Mouse (Mus musculus): ENCODE results near the gene Fbxo28.

Gene Fbxo28

DNA sequence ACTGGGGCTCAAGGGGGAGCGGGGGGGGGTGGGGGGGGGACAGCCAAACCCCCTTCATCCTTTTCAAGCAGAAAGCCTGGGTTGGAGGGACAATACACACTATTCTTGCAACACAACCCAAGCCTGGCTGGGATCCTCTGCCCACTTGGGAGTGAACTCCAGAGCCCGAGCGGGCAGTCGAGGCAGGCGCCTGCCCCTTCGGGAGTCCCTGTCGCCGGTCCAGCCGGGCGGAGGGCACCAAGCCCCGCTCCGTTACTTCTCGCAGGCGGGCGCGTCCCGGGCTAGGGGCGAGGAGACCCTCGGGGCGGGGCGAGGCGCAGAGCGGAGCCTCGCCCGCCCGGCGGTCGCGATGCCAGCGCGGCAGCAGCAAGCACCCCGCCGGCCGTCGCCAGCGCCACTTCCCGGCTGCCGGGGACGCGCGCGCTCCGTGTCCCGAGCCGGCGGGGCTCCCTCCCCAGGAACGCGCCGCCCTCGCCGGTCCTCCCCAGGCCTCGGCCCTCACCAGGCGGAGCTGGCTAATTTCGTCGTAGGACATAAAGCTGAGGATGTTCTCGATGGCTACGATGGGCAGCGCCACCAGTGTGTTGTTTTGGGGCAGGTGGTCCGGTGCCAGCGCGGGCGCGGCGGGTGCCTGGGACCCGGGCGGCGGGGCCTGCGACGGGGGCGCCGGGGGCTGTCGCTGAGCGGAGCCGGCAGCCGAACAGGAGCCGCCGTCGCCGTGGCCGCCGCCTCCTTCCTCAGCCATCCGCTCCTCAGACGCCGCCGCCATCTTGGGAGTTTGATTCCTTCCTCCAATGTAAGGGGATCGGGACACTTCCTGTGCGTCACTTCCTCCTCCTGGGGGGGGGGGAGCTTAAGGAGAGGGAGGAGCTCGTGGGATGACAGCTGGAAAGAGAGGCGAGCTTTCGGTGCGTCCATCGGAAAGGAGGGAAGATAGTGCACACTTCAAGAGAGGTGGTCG is at the start of gene Fbxo28:
Gene Fbxo28 (minus strand): TSS at position 809 of the 961 bp plus-strand sequence.
- peak; percentile 91 for DNase-seq

DNA sequence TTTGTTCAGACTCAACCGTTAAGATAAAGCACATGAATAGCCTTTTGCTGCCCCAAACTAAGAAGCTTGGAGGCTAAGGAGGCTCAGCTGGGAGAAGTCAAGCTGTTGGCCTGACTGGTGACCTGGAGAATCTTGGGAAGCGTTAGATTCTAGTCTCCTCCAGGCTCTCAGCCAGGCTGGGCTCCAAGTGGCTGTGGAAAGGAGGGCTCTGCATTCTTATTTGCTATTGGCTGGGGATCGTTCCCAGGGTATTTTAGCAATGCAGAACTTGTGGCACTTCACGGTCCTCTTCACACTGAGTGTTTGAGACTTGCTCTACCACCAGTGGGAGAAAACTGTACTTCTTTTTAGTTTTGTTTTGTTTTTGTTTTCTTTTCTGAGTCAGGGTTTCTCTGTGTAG is 47.3 kb upstream of the Fbxo28 start:
- DNase-seq = peak; percentile 61

DNA sequence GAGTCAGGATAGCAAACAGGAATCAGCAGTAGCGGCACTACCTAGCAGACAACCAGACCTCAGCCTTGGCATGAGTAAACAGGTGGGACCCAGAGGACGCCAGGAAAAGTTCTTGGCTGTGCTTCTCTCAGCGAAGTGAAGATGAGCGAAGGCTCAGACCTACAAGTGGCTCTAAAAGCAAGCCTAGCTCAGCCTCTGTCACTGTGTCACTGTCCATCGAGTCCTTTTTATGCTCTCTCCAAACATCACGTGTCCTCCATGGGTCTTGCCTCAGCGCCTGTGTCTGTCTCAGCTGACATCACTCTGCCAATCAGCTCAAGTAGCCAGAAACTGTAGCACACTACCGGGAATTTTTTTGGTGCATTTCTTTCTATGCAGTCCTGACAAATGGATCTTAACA is 45.0 kb upstream of the Fbxo28 start:
- no peak for DNase-seq

- DNase-seq = no peak
These were observed 41.7 kb upstream of the Fbxo28 start for GRCm38 (mm10) chr1:182383096-182383495.

GRCm38 (mm10) chr1:182381327-182381726 is 39.9 kb upstream of the Fbxo28 start:
- DNase-seq = no peak

- no peak for DNase-seq
These were observed 39.3 kb upstream of the Fbxo28 start for GRCm38 (mm10) chr1:182380683-182381082.

GRCm38 (mm10) chr1:182378876-182379275 is 37.4 kb upstream of the Fbxo28 start:
- no peak for DNase-seq

GRCm38 (mm10) chr1:182378205-182378835 is 36.9 kb upstream of the Fbxo28 start:
- no peak for DNase-seq

DNA sequence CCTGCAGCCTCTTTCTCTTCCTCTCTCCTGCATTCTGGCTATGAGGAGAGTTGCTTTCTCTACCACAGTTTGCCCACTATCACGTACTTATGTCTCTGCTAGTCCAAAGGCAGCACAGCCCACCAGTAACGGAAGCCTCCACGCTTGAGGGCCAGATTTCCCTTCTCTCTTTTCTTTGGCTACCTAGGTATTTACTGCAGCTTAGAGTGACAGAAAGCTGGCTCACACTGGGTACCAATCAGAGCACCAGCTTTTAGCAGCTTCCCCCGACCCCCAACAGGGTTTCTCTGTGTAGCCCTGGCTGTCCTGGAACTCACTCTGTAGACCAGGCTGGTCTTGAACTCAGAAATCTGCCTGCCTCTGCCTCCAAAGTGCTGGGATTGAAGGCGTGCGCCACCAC is 36.1 kb upstream of the Fbxo28 start:
- no peak for DNase-seq

- DNase-seq = no peak
These were observed 35.4 kb upstream of the Fbxo28 start for GRCm38 (mm10) chr1:182376826-182377225.

DNA sequence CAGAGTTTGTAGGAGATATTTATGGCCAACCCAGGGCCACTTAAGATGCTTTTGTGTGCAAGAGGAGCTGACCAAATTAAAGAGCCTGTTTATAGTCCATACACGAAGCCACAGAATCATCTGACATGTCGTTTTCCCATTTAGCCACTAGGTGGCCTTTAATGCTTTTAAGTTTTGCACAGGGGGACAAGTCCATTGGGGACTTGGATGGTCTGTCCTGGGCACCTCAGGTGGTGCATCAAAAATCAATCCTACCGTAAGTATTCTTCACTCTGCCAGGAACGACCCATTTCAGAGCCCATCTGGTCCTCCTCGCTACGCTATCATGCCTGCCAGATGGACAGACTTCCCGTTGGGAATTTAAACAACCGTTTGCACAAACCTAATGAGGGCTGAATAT is 34.8 kb upstream of the Fbxo28 start:
- peak; percentile 49 for DNase-seq

GRCm38 (mm10) chr1:182371891-182372290 is 30.5 kb upstream of the Fbxo28 start:
- DNase-seq = no peak

- no peak for DNase-seq
These were observed 28.0 kb upstream of the Fbxo28 start for GRCm38 (mm10) chr1:182369435-182369834.

DNA sequence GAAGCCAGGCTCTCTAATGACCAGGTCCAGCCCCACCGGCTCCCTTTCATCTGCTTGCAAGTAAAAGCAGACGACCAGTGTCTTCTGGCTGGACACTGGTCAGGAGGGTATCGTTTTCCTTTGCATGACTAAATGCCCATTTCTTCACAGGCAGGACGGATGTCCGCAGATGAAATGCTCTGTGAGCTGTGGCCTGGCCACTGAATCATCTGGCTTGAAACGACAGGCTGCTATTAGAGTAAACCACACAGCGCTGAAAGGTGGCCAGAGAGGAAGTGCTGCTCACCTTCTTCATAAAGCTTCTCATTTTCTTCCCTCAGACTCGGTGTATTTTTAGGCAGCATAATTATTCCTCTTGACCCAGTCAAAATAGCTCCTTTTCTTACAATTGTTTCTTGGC is 27.4 kb upstream of the Fbxo28 start:
- DNase-seq = no peak

- no peak for DNase-seq
These were observed 26.9 kb upstream of the Fbxo28 start for GRCm38 (mm10) chr1:182368309-182368708.

DNA sequence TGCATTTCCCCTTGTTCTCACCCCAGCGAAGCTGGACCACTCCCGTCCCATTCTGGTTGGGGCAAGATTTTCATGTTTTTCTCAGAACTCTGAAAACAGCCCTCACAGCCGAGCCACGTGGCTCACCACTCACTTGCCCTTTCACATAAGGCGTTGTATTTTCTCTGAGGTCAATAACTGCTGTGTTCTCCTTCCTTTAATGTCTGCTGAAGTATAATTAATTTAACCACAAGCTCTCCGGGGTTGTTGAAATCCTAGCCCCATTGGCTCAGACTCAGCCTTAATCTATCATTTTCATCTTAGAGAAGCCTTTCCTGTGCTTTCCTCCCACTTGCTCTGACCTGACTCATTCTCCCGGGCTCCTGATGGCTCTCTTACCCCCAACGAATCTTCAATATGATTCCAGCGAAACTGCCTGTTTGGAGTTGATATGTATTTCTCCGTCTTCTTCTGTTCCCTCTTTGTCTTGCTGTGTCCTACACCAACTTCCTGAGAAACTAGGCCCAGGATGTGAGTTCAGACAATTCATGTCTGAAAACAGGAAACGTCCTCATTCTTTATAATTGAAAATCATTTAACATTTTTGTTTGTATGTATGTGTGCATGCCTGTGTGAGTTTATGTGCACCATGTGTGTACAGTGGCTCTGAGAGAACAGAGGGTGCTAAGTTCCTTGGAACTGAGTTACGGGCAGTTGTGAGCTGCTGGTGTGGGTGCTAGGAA is 22.4 kb upstream of the Fbxo28 start:
- no peak for DNase-seq

DNA sequence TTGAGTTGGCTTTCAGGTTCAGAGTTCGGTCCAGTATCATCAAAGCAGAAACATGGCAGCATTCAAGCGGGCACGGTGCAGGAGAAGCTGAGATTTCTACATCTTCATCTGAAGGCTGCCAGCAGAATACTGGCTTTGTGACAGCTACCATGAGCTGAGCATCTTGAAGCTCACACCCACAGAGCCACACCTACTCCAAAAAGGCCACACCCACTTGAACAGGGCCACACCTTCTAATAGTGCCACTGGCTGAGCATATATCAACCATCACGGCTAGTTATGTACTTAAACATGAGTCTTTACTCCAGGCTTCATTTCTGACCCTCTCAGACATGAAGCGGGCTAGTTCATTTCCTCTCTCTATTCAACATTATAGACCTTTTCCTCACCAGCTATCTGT is 21.3 kb upstream of the Fbxo28 start:
- no peak for DNase-seq

DNA sequence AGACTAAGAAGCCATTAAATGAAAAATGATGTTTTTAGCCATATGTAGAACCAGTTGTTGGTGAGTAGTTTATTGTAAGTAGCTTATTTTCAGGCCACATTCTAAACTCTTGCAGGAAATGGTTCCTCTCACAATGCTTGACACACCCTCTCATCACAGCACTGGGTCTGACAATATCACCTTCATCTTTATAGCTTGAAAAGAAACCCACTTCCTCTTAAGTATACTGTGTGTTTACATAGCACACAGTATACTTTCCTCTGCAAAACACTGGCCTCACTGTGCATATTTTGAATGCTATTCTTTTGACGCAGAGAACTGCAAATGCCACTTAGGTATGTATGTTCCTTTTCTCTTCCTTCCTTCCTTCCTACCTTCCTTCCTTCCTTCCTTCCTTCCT is 16.7 kb upstream of the Fbxo28 start:
- no peak for DNase-seq

- no peak for DNase-seq
These were observed 13.2 kb upstream of the Fbxo28 start for GRCm38 (mm10) chr1:182354504-182355147.

- DNase-seq = no peak
These were observed 8.1 kb upstream of the Fbxo28 start for GRCm38 (mm10) chr1:182349557-182349956.

DNA sequence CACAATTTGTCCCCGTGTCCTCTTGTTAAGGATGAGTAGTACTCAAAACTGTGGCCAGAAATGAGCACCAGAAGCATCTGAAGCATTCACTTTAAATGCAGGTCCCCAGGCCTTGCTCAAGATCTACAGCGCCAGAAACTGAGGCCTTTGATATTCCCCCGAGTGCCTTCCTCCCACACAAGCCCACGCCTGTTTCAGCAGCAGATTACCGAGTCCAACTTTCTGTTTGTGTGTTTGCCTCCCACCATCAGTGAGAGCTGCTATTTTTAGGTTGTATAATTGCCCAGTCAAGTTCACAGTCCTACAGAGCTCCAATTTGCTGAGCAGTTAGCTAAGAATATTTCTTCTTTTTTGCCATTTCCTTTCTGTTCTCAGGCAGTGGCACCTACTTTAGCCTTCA is 5.1 kb upstream of the Fbxo28 start:
- DNase-seq = no peak

GRCm38 (mm10) chr1:182345857-182346256 is 4.4 kb upstream of the Fbxo28 start:
- DNase-seq = no peak

GRCm38 (mm10) chr1:182341993-182342392 is 564 bp upstream of the Fbxo28 start:
- DNase-seq = no peak
